Mouse (Mus musculus): ENCODE measurements around the gene Bglap. TPM values are rescaled to one million over a fixed set of nuclear protein-coding genes. Genes with fewer than 3 reads are reported as not detected.

Gene Bglap
- polyA plus RNA-seq, 1 experiment = not detected

GRCm38 (mm10) chr3:88415668-88416067 lies 31.4 kb upstream of the Bglap start:
- no peak for TF ChIP-seq POLR2A (IDR thresholded peaks at IDR 0.05; ENCODE audit: borderline replicate concordance, low read depth, low read length)
- no peak for TF ChIP-seq CTCF (IDR thresholded peaks at IDR 0.05; ENCODE audit: low read depth, low read length)
- no peak overlapping the region for H3K27ac ChIP-seq (ENCODE audit: insufficient read depth, low read depth, low read length)
- no peak overlapping the region for H3K4me3 ChIP-seq (ENCODE audit: insufficient read depth, low read length)
- peaks cover 11% of the 10 kb centered on the region for H3K4me1 ChIP-seq (ENCODE audit: control insufficient read depth, insufficient read depth, low read length)

DNA sequence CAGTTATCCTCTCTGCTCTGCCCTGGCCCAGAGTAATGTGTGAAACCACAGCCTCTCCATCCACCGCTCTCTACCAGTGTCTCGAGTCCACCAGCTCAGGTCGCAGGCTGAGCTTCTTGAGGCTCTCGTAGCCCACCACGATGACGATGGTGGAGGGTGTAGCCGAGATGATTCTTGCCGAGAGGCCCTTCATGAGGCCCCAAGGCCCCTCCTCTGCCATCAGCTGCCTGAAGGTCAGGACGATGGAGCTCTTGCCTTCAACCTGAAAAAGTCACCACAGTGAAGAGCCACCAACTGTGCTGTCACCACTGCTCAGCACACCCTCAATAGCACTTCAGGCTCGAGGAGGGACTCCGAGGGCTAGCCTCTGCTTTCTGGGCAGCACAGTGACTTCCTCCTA lies 28.4 kb upstream of the Bglap start:
- TF ChIP-seq CTCF (IDR thresholded peaks at IDR 0.05; ENCODE audit: low read depth, low read length) = no peak
- no peak for TF ChIP-seq POLR2A (IDR thresholded peaks at IDR 0.05; ENCODE audit: borderline replicate concordance, low read depth, low read length)
- peaks cover 20% of the 10 kb centered on the region for H3K4me1 ChIP-seq (ENCODE audit: control insufficient read depth, insufficient read depth, low read length)
- H3K27ac ChIP-seq (ENCODE audit: insufficient read depth, low read depth, low read length) = no peak overlapping the region
- no peak overlapping the region for H3K4me3 ChIP-seq (ENCODE audit: insufficient read depth, low read length)

GRCm38 (mm10) chr3:88411681-88412080 lies 27.4 kb upstream of the Bglap start:
- peaks cover 20% of the 10 kb centered on the region for H3K4me1 ChIP-seq (ENCODE audit: control insufficient read depth, insufficient read depth, low read length)
- H3K4me3 ChIP-seq (ENCODE audit: insufficient read depth, low read length) = no peak overlapping the region
- TF ChIP-seq POLR2A (IDR thresholded peaks at IDR 0.05; ENCODE audit: borderline replicate concordance, low read depth, low read length) (no peak), CTCF (IDR thresholded peaks at IDR 0.05; ENCODE audit: low read depth, low read length) (no peak)
- no peak overlapping the region for H3K27ac ChIP-seq (ENCODE audit: insufficient read depth, low read depth, low read length)

DNA sequence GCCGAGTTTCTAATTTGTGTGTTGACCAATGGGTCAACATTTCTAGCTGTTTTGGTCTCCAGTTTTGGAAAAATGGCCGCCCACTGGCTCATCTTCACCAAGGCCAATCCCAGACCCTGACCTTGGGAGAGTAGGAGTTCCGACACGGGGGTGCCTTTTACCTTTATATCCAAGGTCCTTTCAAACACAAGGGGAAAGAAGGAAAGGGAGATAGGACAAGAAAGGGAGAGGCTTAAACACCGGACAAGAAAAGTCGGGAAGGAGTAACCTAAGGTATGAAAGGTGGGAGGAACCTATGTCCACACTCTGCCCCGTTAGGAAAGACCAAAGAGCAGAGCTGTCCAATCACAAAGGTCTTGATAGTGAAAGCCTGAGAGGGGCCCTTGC lies 26.4 kb upstream of the Bglap start:
- Histone ChIP-seq H3K4me1 (ENCODE audit: control insufficient read depth, insufficient read depth, low read length) (peaks cover 20% of the 10 kb centered on the region), H3K4me3 (ENCODE audit: insufficient read depth, low read length) (peak overlapping the region; percentile 79), H3K27ac (ENCODE audit: insufficient read depth, low read depth, low read length) (peak overlapping the region; percentile 63)
- TF ChIP-seq POLR2A (IDR thresholded peaks at IDR 0.05; ENCODE audit: borderline replicate concordance, low read depth, low read length) (no peak), CTCF (IDR thresholded peaks at IDR 0.05; ENCODE audit: low read depth, low read length) (no peak)

DNA sequence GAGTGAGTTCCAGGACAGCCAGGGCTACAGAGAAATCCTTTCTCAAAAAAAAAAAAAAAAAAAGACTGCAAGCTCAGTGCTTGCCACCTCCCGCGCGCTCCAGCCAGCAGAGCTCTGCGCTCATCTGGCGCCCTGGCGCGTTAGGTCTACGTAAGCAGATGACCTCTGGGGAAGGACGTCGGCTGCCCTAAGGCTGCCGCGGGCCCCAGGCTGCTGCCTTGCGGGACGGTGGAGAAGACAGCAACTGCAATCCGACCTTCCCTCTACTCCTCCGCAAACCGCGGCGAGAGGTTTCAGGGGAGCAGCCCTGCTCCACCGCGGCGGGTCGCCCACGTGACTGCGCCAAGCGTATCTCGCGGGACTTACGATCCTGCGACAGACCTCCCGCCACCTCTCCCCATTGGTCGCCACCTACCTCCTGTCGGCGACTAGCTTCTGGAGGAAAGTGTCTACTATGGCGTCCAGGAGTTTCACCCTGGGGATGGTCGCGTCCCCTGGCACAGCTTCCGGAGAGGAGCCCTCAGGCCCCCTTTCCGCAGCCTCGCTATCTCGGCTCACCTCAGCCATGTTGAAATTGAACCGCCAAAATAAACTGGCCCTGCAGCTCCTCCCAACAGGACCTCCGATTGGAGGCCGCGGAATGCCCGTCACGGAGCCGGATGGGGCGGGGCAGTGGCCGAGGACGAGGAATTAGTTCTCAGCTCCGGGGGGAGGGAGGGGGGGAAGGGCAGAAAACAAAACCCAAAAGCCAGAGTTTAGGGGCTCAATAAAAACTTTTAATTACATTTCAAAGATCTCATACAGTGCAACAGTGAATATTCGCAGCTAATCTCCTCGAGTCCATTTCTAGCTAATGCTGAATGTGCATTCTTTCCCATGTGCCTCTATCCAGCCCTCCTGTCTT lies 25.7 kb upstream of the Bglap start, which contains the start of gene Pmf1:
Pmf1 (minus strand) TSS at position 591 of the 904 bp plus-strand sequence.
- Histone ChIP-seq H3K4me3 (ENCODE audit: insufficient read depth, low read length) (peak within 1 kb of the TSS; percentile 79), H3K4me1 (ENCODE audit: control insufficient read depth, insufficient read depth, low read length) (peaks cover 20% of the 10 kb centered on the region), H3K27ac (ENCODE audit: insufficient read depth, low read depth, low read length) (peak within 1 kb of the TSS; percentile 91)
- TF ChIP-seq POLR2A (IDR thresholded peaks at IDR 0.05; ENCODE audit: borderline replicate concordance, low read depth, low read length) (no peak), CTCF (IDR thresholded peaks at IDR 0.05; ENCODE audit: low read depth, low read length) (no peak)

DNA sequence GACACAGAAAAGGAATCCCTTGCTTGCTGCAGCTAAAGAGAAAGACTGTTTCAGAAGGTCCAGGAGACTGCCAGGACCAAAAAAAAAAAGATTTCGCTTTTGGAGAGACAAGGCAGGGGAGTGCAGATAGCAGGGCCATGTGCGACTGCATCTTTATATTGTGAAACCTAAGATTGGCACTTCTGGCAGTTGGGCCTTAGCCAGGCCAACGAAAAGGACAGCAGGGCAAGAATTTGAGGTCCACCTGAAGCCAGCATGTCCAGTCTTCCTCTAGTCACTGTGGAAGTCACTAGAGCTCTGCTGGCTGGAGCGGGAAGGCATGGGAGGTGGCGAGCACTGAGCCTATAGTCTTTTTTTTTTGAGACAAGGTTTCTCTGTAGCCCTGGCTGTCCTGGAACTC lies 24.7 kb upstream of the Bglap start:
- Histone ChIP-seq H3K27ac (ENCODE audit: insufficient read depth, low read depth, low read length) (peak overlapping the region; percentile 91), H3K4me3 (ENCODE audit: insufficient read depth, low read length) (peak overlapping the region; percentile 79), H3K4me1 (ENCODE audit: control insufficient read depth, insufficient read depth, low read length) (peaks cover 20% of the 10 kb centered on the region)
- no peak for TF ChIP-seq CTCF (IDR thresholded peaks at IDR 0.05; ENCODE audit: low read depth, low read length)

- TF ChIP-seq POLR2A (IDR thresholded peaks at IDR 0.05; ENCODE audit: borderline replicate concordance, low read depth, low read length) (no peak), CTCF (IDR thresholded peaks at IDR 0.05; ENCODE audit: low read depth, low read length) (no peak)
- Histone ChIP-seq H3K4me3 (ENCODE audit: insufficient read depth, low read length) (no peak overlapping the region), H3K27ac (ENCODE audit: insufficient read depth, low read depth, low read length) (no peak overlapping the region), H3K4me1 (ENCODE audit: control insufficient read depth, insufficient read depth, low read length) (peaks cover 25% of the 10 kb centered on the region)
Measured at GRCm38 (mm10) chr3:88407529-88407928, 23.3 kb upstream of the Bglap start.

- no peak overlapping the region for H3K27ac ChIP-seq (ENCODE audit: insufficient read depth, low read depth, low read length)
- H3K4me1 ChIP-seq (ENCODE audit: control insufficient read depth, insufficient read depth, low read length) = peaks cover 29% of the 10 kb centered on the region
- no peak overlapping the region for H3K4me3 ChIP-seq (ENCODE audit: insufficient read depth, low read length)
- TF ChIP-seq POLR2A (IDR thresholded peaks at IDR 0.05; ENCODE audit: borderline replicate concordance, low read depth, low read length) (no peak), CTCF (IDR thresholded peaks at IDR 0.05; ENCODE audit: low read depth, low read length) (peak; percentile 48; the same call in 1 of the 2 replicates)
Measured at GRCm38 (mm10) chr3:88407090-88407489, 22.8 kb upstream of the Bglap start.

DNA sequence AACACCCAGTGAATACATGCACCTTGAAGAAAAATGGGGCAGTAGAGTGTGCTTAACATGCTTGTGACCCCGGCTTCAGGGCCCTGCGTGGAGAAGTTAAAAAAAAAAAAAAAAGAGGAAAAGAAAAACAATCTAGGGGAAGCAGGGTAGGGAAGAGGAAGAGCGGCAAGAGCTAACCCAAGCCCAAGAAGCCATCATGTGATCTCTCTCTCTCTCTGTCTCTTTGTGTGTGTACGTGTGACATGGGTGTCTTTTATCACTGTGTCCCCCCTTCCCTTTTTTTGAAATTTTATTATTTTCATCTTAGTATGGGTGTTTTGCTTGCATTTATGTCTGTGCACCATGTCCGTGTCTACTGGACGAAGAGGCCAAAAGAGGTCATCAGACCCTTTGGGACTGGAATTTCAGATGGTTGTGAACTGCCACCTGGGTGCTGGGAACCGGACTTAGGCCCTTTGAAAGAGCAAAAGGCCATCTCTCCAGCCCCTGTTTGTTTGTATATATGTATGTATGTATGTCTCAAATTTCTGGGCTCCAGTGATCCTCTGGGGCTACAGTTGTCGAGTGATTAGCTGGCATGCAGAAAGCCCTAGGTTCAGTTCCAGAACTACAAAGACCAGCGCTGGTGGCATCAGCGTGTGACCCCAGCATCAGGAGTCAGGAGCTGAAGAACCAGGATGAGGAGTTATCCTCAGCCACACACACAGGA lies 19.4 kb upstream of the Bglap start:
- TF ChIP-seq POLR2A (IDR thresholded peaks at IDR 0.05; ENCODE audit: borderline replicate concordance, low read depth, low read length) = no peak
- TF ChIP-seq CTCF (IDR thresholded peaks at IDR 0.05; ENCODE audit: low read depth, low read length) = no peak
- Histone ChIP-seq H3K4me1 (ENCODE audit: control insufficient read depth, insufficient read depth, low read length) (peaks cover 19% of the 10 kb centered on the region), H3K4me3 (ENCODE audit: insufficient read depth, low read length) (no peak overlapping the region), H3K27ac (ENCODE audit: insufficient read depth, low read depth, low read length) (peak overlapping the region; percentile 82)

DNA sequence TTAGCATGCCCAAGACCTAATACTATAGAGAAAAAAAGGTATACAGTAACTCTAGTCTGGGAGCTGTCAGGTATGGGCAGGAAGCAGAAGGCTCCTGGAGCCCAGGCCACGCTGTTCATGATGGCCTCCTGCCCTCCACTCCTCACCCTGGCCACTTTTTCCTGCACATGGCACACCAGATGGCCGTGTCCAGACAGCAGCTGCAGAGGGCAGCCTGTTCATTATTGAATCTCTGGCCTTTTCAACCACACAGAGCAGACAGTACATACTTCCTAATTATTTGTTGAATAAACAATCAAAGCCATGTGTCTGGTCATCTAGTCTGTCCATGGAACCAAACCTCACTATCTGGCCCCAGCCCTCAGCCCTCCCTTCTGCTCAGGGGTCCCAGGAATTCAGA lies 14.4 kb upstream of the Bglap start:
- Histone ChIP-seq H3K4me1 (ENCODE audit: control insufficient read depth, insufficient read depth, low read length) (peaks cover 16% of the 10 kb centered on the region), H3K27ac (ENCODE audit: insufficient read depth, low read depth, low read length) (no peak overlapping the region), H3K4me3 (ENCODE audit: insufficient read depth, low read length) (no peak overlapping the region)
- TF ChIP-seq POLR2A (IDR thresholded peaks at IDR 0.05; ENCODE audit: borderline replicate concordance, low read depth, low read length) = no peak
- no peak for TF ChIP-seq CTCF (IDR thresholded peaks at IDR 0.05; ENCODE audit: low read depth, low read length)

Data from bone marrow macrophage, adult 2 months (primary cell).